Mouse (Mus musculus): ENCODE results near the gene Rbm43. TPM values are rescaled to one million over a fixed set of nuclear protein-coding genes. Genes with fewer than 3 reads are reported as not detected.
A peak's percentile ranks its signal among the peaks of the same experiment; 100 is the strongest.

Rbm43 gene
- polyA plus RNA-seq, 2 experiments = 14.1 to 23.7 TPM

GRCm38 (mm10) chr2:51950876-51951275, 15.9 kb upstream of the Rbm43 start:
- no peak for TF ChIP-seq CTCF (IDR thresholded peaks at IDR 0.05; ENCODE audit: low read depth)
- TF ChIP-seq EP300 (IDR thresholded peaks at IDR 0.05; ENCODE audit: low read depth) = no peak
- no peaks in the 10 kb centered on the region for H3K4me1 ChIP-seq (replicated peaks; ENCODE audit: control insufficient read depth in 2 of 2, insufficient read depth in 2 of 2, low read length in 1 of 2)
- no peak overlapping the region for H3K4me3 ChIP-seq (ENCODE audit: insufficient read depth in 1 of 2, low read depth in 2 of 2, low read length in 2 of 2)
- no peaks in the 10 kb centered on the region for H3K9me3 ChIP-seq (ENCODE audit: control insufficient read depth, low read length)
- H3K27me3 ChIP-seq (ENCODE audit: control insufficient read depth, insufficient read depth, low read length) = no peaks in the 10 kb centered on the region
- DNase-seq (ENCODE audit: low read depth in 3 of 3, low spot score in 3 of 3) = no peak
- H3K27ac ChIP-seq = no peak overlapping the region
- 38% methylated on average over 1 of the region's 1 CpGs for WGBS (ENCODE audit: insufficient replicate concordance)
- H3K9ac ChIP-seq (replicated peaks) = no peak overlapping the region
- no peaks in the 10 kb centered on the region for H3K36me3 ChIP-seq (replicated peaks; ENCODE audit: control insufficient read depth, insufficient read depth, low read depth)
- no peak overlapping the region for H3K4me2 ChIP-seq (ENCODE audit: low read depth)
- ATAC-seq (ENCODE audit: insufficient read depth) = no peak

DNA sequence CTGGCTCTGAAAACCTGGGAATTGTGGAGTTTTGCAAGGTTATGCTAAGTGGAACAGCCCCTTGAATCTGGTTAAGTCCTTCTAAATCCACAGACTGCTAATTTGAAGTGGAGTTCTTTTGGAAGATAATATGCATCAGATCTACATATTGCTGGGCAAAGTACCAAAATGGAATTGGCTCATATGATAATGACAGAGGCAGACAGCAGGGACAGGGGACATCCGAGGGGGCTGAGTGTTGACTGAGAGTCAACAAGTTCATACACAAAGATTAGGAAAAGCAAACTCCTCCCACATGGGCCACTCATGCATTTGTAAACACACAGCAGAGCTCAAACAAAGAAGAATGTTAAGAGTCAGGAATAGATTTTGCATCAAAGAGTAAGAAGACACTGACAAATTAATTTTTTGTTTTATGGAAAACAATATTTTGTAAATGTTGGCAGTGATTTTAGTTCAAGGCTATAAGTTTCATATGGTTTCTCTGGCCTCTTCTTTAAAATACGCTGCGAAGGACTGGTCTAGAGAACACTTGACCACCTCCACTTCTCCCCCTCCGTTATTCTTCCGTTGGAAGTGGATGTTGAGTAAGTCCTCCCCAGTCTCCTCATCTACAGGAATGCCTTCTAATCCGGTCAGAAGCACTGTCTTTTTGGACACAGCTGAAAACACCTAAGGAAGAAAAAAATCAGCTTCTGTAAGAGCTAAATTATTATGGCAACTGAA, 13.3 kb upstream of the Rbm43 start:
- ATAC-seq (ENCODE audit: insufficient read depth) (no peak), DNase-seq (ENCODE audit: low read depth in 3 of 3, low spot score in 3 of 3) (no peak)
- Histone ChIP-seq H3K27me3 (ENCODE audit: control insufficient read depth, insufficient read depth, low read length) (no peaks in the 10 kb centered on the region), H3K9me3 (ENCODE audit: control insufficient read depth, low read length) (no peaks in the 10 kb centered on the region), H3K4me2 (ENCODE audit: low read depth) (no peak overlapping the region), H3K9ac (replicated peaks) (no peak overlapping the region), H3K4me1 (replicated peaks; ENCODE audit: control insufficient read depth in 2 of 2, insufficient read depth in 2 of 2, low read length in 1 of 2) (no peaks in the 10 kb centered on the region), H3K4me3 (ENCODE audit: insufficient read depth in 1 of 2, low read depth in 2 of 2, low read length in 2 of 2) (no peak overlapping the region), H3K36me3 (replicated peaks; ENCODE audit: control insufficient read depth, insufficient read depth, low read depth) (no peaks in the 10 kb centered on the region), H3K27ac (no peak overlapping the region)
- TF ChIP-seq EP300 (IDR thresholded peaks at IDR 0.05; ENCODE audit: low read depth) = no peak
- TF ChIP-seq CTCF (IDR thresholded peaks at IDR 0.05; ENCODE audit: low read depth) = no peak
- WGBS (ENCODE audit: insufficient replicate concordance) = 65% methylated on average over 6 of the region's 6 CpGs

GRCm38 (mm10) chr2:51945812-51946211, 10.8 kb upstream of the Rbm43 start:
- no peak overlapping the region for H3K27ac ChIP-seq
- H3K27me3 ChIP-seq (ENCODE audit: control insufficient read depth, insufficient read depth, low read length) = no peaks in the 10 kb centered on the region
- 51% methylated on average over 2 of the region's 2 CpGs for WGBS (ENCODE audit: insufficient replicate concordance)
- no peaks in the 10 kb centered on the region for H3K9me3 ChIP-seq (ENCODE audit: control insufficient read depth, low read length)
- no peak for TF ChIP-seq EP300 (IDR thresholded peaks at IDR 0.05; ENCODE audit: low read depth)
- no peak for TF ChIP-seq CTCF (IDR thresholded peaks at IDR 0.05; ENCODE audit: low read depth)
- no peaks in the 10 kb centered on the region for H3K36me3 ChIP-seq (replicated peaks; ENCODE audit: control insufficient read depth, insufficient read depth, low read depth)
- H3K9ac ChIP-seq (replicated peaks) = no peak overlapping the region
- no peak for ATAC-seq (ENCODE audit: insufficient read depth)
- peaks cover 4 to 12% of the 10 kb centered on the region in 2 experiments; a peak in 2 of 4 replicates for H3K4me1 ChIP-seq (replicated peaks; ENCODE audit: control insufficient read depth in 2 of 2, insufficient read depth in 2 of 2, low read length in 1 of 2)
- H3K4me2 ChIP-seq (ENCODE audit: low read depth) = no peak overlapping the region
- no peak overlapping the region for H3K4me3 ChIP-seq (ENCODE audit: insufficient read depth in 1 of 2, low read depth in 2 of 2, low read length in 2 of 2)
- DNase-seq (ENCODE audit: low read depth in 3 of 3, low spot score in 3 of 3) = no peak

- ATAC-seq (ENCODE audit: insufficient read depth) = peak; percentile 68
- H3K27ac ChIP-seq = no peak overlapping the region; the same call in 1 of the 2 replicates
These were observed 6.9 kb upstream of the Rbm43 start for GRCm38 (mm10) chr2:51941832-51942231.

GRCm38 (mm10) chr2:51938750-51939149, 3.8 kb upstream of the Rbm43 start:
- peak; percentile 85 for ATAC-seq (ENCODE audit: insufficient read depth)
- Histone ChIP-seq H3K27me3 (ENCODE audit: control insufficient read depth, insufficient read depth, low read length) (no peaks in the 10 kb centered on the region), H3K27ac (peak overlapping the region; percentile 60), H3K4me3 (ENCODE audit: insufficient read depth in 1 of 2, low read depth in 2 of 2, low read length in 2 of 2) (no peak overlapping the region), H3K4me1 (replicated peaks; ENCODE audit: control insufficient read depth in 2 of 2, insufficient read depth in 2 of 2, low read length in 1 of 2) (peaks cover 33 to 50% of the 10 kb centered on the region in 2 experiments), H3K4me2 (ENCODE audit: low read depth) (peak overlapping the region; percentile 31), H3K9ac (replicated peaks) (no peak overlapping the region), H3K36me3 (replicated peaks; ENCODE audit: control insufficient read depth, insufficient read depth, low read depth) (no peaks in the 10 kb centered on the region), H3K9me3 (ENCODE audit: control insufficient read depth, low read length) (no peaks in the 10 kb centered on the region)
- TF ChIP-seq CTCF (IDR thresholded peaks at IDR 0.05; ENCODE audit: low read depth) = no peak
- peak; percentile 73 for TF ChIP-seq EP300 (IDR thresholded peaks at IDR 0.05; ENCODE audit: low read depth)
- peak; percentile 26 to 57 (median 41) for DNase-seq (ENCODE audit: low read depth in 3 of 3, low spot score in 3 of 3)
- WGBS (ENCODE audit: insufficient replicate concordance) = 15% methylated on average over 3 of the region's 3 CpGs

More at GRCm38 (mm10) chr2:51941832-51942231, 6.9 kb upstream of the Rbm43 start:
- H3K9ac ChIP-seq (replicated peaks) = no peak overlapping the region
- peaks cover 18 to 32% of the 10 kb centered on the region in 2 experiments for H3K4me1 ChIP-seq (replicated peaks; ENCODE audit: control insufficient read depth in 2 of 2, insufficient read depth in 2 of 2, low read length in 1 of 2)
- H3K4me2 ChIP-seq (ENCODE audit: low read depth) = peak overlapping the region; percentile 25
- WGBS (ENCODE audit: insufficient replicate concordance) = 39% methylated on average over 7 of the region's 7 CpGs
- DNase-seq (ENCODE audit: low read depth in 3 of 3, low spot score in 3 of 3) = peak in 2 of 3 experiments; percentile 31 to 33
- TF ChIP-seq EP300 (IDR thresholded peaks at IDR 0.05; ENCODE audit: low read depth) (peak; percentile 90), CTCF (IDR thresholded peaks at IDR 0.05; ENCODE audit: low read depth) (no peak)
- no peaks in the 10 kb centered on the region for H3K9me3 ChIP-seq (ENCODE audit: control insufficient read depth, low read length)
- H3K36me3 ChIP-seq (replicated peaks; ENCODE audit: control insufficient read depth, insufficient read depth, low read depth) = no peaks in the 10 kb centered on the region
- no peaks in the 10 kb centered on the region for H3K27me3 ChIP-seq (ENCODE audit: control insufficient read depth, insufficient read depth, low read length)
- H3K4me3 ChIP-seq (ENCODE audit: insufficient read depth in 1 of 2, low read depth in 2 of 2, low read length in 2 of 2) = no peak overlapping the region

Data from liver, embryonic 14.5 days (tissue).